Mouse (Mus musculus) T-helper 1 cell (primary cell): ENCODE measurements around the gene Stxbp6.

Source experiments
- in situ Hi-C: fragments of 300-600 bp; cut with MboI, MseI; formaldehyde crosslinking; loops from one replicate; pipeline ENCODE4 v1.15.1; 2025; ENCODE audit warnings: high pct_unique_total_duplicates

Gene Stxbp6

DNA sequence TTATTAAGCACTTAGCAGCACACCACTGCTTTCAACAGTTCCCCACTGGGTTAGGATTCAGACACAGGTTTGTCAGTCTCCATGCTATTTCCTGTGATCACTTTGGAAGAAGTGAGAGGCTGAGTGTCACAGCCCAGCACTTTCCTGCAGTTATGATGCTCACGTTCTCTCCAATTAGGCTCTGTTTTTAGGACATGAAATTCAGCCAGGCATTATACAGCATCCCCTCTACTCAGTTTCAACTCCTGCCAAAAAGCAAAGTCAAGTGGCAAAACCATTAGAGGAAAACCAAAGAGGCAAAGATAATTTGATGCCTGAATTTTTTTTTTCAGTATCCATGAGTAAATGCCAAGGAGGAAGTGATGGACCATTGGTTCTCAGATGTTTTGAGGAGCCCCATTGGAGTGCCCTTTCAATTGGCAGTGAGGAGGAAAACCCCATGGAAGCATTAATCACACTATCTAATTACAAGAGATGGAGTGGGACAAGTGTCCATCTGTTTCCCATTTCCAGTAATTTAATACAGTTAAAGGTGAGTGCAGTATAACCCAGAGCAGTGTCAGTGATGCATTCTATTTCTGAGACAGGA lies 238.5 kb downstream of the Stxbp6 start:
- in situ Hi-C loops = no loop called here

DNA sequence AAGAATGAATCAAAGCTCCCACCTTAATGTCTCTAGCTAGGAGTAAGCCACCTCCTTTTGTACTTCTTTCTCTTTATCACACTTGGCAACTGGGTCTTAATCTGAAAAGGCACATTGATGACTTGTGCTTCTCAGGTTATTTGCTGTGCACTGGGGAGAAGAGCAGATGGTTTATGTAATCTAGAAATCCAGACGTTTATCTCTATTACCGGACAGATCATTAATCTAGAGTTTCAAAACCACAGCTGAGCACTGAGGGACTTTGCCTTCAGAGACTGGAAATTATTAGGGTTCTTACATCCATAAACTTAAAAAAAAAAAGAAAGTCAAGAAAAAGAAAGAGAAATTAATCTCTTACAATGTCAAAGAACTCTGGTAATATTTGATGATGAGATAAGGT lies 262.6 kb downstream of the Stxbp6 start:
- in situ Hi-C loops = loop anchor here (25.0 kb wide), 1 partner anchor 450 kb away; no protein-coding TSS in a partner anchor

DNA sequence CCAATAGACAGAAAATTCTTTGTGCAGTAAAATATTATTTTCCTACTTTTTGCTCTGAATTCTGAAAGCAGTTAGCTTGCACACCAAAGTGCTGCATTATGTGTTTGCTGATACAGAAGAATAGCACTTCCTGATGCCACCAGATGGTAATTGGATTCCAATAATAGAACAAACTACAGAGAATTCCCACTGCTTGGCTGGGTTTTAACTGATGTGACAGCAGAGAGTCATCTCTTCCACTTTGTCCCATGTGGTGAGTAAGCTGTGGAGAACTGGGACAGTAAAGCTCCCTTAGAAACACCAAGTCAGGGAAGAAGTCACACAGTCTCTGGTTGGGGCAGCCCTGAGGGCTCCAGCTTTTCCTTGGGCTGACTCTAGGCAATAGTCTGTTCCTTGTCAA lies 270.3 kb downstream of the Stxbp6 start:
- in situ Hi-C loops = loop anchor here (25.0 kb wide), 1 partner anchor 442 kb away; no protein-coding TSS in a partner anchor
